Mouse (Mus musculus): ENCODE data around the gene Tnrc6b.
"Not testable (repeated sequence)": the region's sequence is repeated elsewhere in the genome, so short reads cannot be mapped to it uniquely, and the experiment has no call there.

The Tnrc6b gene

GRCm38 (mm10) chr15:80850004-80850403 lies 138.9 kb downstream of the Tnrc6b start:
- DNase-seq (ENCODE audit: low read depth): no peak

- no peak for DNase-seq (ENCODE audit: low read depth)
Observed at GRCm38 (mm10) chr15:80850682-80851475, 139.8 kb downstream of the Tnrc6b start.

- DNase-seq (ENCODE audit: low read depth): no peak
Observed at GRCm38 (mm10) chr15:80852122-80852521, 141.0 kb downstream of the Tnrc6b start.

GRCm38 (mm10) chr15:80852527-80852926 lies 141.4 kb downstream of the Tnrc6b start:
- not testable (repeated sequence) for DNase-seq (ENCODE audit: low read depth)

GRCm38 (mm10) chr15:80859366-80859765 lies 148.3 kb downstream of the Tnrc6b start:
- DNase-seq (ENCODE audit: low read depth): no peak

- DNase-seq (ENCODE audit: low read depth): no peak
Observed at GRCm38 (mm10) chr15:80861302-80861701, 150.2 kb downstream of the Tnrc6b start.

GRCm38 (mm10) chr15:80862027-80862426 lies 150.9 kb downstream of the Tnrc6b start:
- no peak for DNase-seq (ENCODE audit: low read depth)

GRCm38 (mm10) chr15:80868603-80869002 lies 157.5 kb downstream of the Tnrc6b start:
- DNase-seq (ENCODE audit: low read depth): not testable (repeated sequence)

- no peak for DNase-seq (ENCODE audit: low read depth)
Observed at GRCm38 (mm10) chr15:80874726-80875125, 163.6 kb downstream of the Tnrc6b start.

GRCm38 (mm10) chr15:80876231-80876630 lies 165.1 kb downstream of the Tnrc6b start:
- DNase-seq (ENCODE audit: low read depth): no peak

GRCm38 (mm10) chr15:80884095-80884494 lies 173.0 kb downstream of the Tnrc6b start:
- no peak for DNase-seq (ENCODE audit: low read depth)

- DNase-seq (ENCODE audit: low read depth): no peak
Observed at GRCm38 (mm10) chr15:80886361-80887156, 175.4 kb downstream of the Tnrc6b start.

GRCm38 (mm10) chr15:80892341-80892740 lies 181.2 kb downstream of the Tnrc6b start:
- no peak for DNase-seq (ENCODE audit: low read depth)

GRCm38 (mm10) chr15:80896741-80897140 lies 185.6 kb downstream of the Tnrc6b start:
- DNase-seq (ENCODE audit: low read depth): peak; percentile 80

GRCm38 (mm10) chr15:80897911-80898310 lies 186.8 kb downstream of the Tnrc6b start:
- no peak for DNase-seq (ENCODE audit: low read depth)

GRCm38 (mm10) chr15:80899806-80900205 lies 188.7 kb downstream of the Tnrc6b start:
- no peak for DNase-seq (ENCODE audit: low read depth)

- no peak for DNase-seq (ENCODE audit: low read depth)
Observed at GRCm38 (mm10) chr15:80901806-80902513, 190.8 kb downstream of the Tnrc6b start.

- not testable (repeated sequence) for DNase-seq (ENCODE audit: low read depth)
Observed at GRCm38 (mm10) chr15:80904776-80905175, 193.7 kb downstream of the Tnrc6b start.

GRCm38 (mm10) chr15:80910183-80910582 lies 199.1 kb downstream of the Tnrc6b start:
- no peak for DNase-seq (ENCODE audit: low read depth)

- no peak for DNase-seq (ENCODE audit: low read depth)
Observed at GRCm38 (mm10) chr15:80910790-80911531, 199.8 kb downstream of the Tnrc6b start.

- DNase-seq (ENCODE audit: low read depth): no peak
Observed at GRCm38 (mm10) chr15:80912175-80912574, 201.1 kb downstream of the Tnrc6b start.

- no peak for DNase-seq (ENCODE audit: low read depth)
Observed at GRCm38 (mm10) chr15:80913803-80914202, 202.7 kb downstream of the Tnrc6b start.
